Mouse (Mus musculus) liver, embryonic 14 days (tissue): ENCODE measurements around the gene Gm21852. TPM values are rescaled to one million over a fixed set of nuclear protein-coding genes. Genes with fewer than 3 reads are reported as not detected.

Source experiments
- polyA plus RNA-seq: library from polyadenylated mRNA; depleted of rRNA; stranded (reverse); fragments of >200 nt; gene quantifications from 2 replicates; pipeline ENCODE4 v1.2.3, GENCODE M21; 2012; rRNA removed

Gene Gm21852
- polyA plus RNA-seq: not detected in 2 replicates

GRCm38 (mm10) chrY:40651896-40652295 is at the start of gene Gm21852:
TSS of gene Gm21852 (minus strand) at chrY:40651996.

Other genes starting within 250 kb of the Gm21852 start
- not detected in 2 replicates for gene Gm21797, start 123.8 kb upstream of the Gm21852 start, polyA plus RNA-seq
- gene Gm20795, start 152.9 kb upstream of the Gm21852 start, polyA plus RNA-seq: not detected in 2 replicates